Mouse (Mus musculus): Measurements from ENCODE around the gene Hist1h2be.
"Not testable (repeated sequence)": the region's sequence is repeated elsewhere in the genome, so short reads cannot be mapped to it uniquely, and the experiment has no call there.

Hist1h2be gene

DNA sequence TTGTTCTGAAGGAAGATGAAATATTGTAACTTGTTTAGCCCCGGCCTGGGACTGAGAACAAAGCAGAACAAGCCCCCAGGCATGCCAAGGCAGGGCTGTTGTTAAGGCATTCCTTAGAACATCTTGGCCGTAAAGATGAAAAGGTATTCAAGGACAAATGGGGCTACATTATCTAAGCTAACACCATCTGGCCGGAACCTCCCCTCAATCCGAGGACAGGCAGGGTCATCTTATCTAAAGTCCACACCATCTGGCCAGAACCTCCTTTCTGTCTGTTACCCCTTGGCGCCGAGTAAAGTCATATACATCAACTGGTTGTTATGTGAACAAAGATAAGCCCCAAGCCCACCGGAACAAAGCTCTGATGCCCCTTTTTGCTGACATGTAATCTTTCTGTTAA is 29.0 kb downstream of the Hist1h2be start:
- DNase-seq (ENCODE audit: low spot score in 2 of 2): not testable (repeated sequence)

DNA sequence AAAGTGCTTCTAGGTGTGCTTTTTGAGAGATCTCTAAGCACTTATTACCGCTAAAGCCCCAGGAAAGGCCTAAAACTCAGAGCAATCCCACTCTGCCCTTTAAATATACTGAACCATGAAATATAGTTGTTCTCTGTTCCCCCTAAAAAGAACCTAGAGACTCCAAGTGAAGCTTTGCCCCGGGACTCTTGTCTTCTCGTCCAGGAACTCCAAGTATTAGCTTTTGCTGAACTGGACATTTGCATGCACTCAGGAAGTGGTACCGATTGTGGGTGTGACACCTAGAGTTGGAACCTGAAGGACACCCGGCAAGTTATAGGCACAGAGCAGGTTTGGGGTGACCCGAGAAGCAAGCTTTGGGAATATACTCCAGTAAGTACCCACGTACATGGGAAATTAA is 29.7 kb downstream of the Hist1h2be start:
- DNase-seq (ENCODE audit: low spot score in 2 of 2): no peak

DNA sequence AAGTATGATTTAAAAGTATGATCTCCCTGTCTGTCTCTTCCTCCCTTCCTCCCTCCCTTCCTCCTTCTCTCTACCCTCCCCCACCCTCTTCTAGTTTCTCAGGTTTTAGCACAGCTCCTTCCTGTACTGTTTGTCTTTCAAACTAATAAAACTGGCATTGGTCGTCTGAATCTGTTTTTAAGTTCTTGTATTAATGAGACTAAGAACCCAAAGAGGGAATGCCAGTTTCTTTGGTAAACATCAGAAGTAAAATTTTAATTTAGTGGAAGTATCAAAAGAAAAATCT is 34.0 kb downstream of the Hist1h2be start:
- DNase-seq (ENCODE audit: low spot score in 2 of 2): no peak

- DNase-seq (ENCODE audit: low spot score in 2 of 2): no peak
These were observed 34.6 kb downstream of the Hist1h2be start for GRCm38 (mm10) chr13:23586099-23586939.

DNA sequence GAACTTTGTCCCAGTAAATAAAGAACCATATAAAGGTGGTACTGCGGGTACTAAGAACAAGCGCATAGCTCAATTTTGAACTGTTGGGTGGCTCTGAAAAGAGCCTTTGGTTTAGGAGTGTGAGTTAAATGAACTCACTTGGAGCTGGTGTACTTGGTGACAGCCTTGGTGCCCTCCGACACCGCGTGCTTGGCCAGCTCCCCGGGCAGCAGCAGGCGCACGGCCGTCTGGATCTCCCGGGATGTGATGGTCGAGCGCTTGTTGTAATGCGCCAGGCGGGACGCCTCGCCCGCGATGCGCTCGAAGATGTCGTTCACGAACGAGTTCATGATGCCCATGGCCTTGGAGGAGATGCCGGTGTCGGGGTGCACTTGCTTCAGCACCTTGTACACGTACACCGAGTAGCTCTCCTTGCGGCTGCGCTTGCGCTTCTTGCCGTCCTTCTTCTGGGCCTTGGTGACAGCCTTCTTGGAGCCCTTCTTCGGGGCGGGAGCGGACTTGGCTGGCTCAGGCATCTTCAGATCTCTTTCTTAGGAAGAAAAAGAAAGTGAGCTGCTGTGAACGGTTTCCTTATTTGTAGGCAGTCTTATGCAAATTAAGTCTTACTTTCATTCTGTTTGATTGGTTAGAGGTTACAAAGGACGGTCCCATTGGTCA is 35.4 kb downstream of the Hist1h2be start:
- DNase-seq (ENCODE audit: low spot score in 2 of 2): peak; percentile 62 to 74

- peak; percentile 48 to 76 for DNase-seq (ENCODE audit: low spot score in 2 of 2)
These were observed 35.9 kb downstream of the Hist1h2be start for GRCm38 (mm10) chr13:23585029-23585441.

DNA sequence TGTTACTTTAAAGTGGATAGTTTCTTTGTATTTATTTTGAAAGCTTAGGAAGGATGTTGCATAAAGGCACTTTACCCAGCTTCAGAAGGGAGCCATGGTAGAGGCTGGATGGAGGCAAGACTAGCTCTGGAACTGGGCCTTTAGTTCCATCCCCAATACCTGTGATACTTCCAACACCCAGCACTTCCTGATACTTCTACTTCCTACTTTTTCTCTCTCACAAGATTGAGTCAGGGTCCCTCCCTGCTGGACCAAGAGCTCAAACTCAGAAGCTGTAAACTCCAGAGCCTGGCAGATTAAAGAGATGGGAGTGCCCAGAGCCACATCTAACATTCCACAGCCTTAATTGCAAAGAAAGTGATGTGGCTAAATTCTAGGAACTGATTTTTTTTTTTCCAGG is 36.6 kb downstream of the Hist1h2be start:
- DNase-seq (ENCODE audit: low spot score in 2 of 2): no peak

DNA sequence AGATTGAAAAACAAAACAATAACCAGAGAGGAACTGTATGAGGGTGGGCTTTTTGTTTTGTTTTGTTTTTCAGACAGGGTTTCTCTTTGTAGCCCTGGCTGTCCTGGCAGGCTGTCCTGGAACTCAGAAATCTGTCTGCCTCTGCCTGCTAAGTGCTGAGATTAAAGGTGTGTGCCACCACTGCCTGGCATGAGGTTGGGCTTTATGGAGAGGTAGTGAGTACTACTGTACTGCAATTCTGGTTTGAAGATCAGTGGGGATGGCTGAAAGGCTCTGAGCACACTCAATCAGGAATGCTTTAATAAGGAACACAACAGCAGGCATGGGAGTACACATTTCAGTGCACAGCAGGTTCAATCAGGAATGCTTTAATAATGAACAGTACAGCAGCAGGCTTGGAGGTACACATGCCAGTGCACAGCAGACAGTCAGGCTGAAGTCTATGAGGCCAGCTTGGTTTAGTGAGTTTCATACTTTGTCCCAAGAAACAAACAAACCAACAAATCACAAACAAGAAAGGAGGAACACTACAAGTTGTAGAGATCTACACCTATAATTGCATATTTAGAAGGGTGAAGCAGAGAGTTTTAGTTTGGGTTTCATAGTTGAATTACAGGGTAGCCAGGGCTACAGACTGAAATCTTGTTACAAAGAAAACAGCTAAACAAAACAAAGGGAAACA is 37.4 kb downstream of the Hist1h2be start:
- no peak for DNase-seq (ENCODE audit: low spot score in 2 of 2)

DNA sequence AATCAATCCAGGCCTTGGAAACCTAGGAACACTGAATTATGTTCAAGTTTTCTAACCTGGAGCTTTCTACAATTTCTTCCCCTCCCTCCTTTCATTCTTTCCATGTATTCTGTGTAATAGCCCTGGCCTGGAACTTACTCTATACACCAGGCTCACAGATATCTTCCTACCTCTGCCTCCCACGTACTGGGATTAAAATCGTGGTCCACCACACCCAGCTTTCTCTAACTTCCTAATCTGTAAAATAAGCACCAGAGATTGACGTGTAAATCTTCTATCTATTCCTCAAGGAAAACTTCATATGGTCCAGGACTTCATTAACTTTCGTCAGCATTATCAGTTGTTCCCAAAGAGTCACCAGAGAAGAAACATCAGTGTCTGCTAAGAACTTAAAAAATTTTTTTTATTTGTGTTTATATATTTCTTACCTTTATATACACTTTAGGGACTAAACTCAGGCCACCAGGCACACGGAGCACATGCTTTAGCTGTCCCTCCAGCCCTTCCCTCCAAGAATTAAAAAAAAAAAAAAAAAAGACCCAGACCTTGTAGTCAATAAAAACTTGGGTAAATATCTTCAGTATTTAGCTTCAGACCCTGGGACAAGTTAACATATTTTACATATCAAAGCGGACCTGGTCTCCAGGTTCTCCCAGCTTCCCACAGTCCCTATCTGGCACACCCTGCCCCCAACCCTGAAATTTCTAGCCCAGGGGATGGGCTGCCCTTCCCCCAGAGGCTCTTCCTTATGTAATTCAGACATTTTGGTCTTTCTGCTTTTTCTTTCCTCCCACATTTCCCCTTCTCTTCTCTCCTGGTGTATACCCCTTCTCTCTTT is 38.5 kb downstream of the Hist1h2be start:
- no peak for DNase-seq (ENCODE audit: low spot score in 2 of 2)

GRCm38 (mm10) chr13:23581408-23582218 is 39.3 kb downstream of the Hist1h2be start, which contains the start of gene Hist1h4d:
Gene Hist1h4d, plus strand, starts transcription at chr13:23581598.
- peak; percentile 94 to 97 for DNase-seq (ENCODE audit: low spot score in 2 of 2)

GRCm38 (mm10) chr13:23577835-23578234 is 43.1 kb downstream of the Hist1h2be start:
- no peak for DNase-seq (ENCODE audit: low spot score in 2 of 2)

DNA sequence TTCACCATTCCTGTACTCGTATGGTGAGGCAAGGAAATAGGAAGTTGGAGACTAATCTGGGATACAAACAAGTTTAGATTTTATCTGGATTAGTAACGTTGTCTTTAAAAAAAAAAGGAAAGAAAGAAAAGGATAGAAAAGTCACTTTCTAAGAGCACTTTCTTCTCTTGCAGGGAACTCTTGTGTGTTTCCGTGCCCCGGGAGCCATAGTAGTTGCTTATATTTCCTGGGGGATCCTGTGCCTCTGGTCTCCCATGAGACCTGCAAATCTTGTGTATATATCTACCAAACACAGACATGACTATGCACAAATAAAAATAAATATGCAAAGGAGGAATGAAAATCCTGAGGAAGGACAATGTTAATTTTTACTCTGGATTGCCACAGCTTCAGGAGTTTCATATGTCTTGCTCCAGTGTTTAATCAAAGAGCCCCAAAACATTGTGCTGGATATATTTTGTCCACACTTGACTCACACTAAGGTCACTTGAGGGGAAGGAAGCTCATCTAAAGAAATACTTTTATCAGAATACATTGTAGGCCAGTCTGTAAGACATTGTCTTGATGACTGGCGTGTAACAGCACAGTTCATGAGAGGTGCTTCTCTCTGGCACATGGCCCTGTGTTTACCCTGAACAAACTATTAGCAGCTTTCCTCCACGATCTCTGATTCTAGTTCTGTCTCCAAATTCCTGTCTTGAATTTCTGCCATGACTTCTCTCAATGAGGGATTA is 43.9 kb downstream of the Hist1h2be start:
- DNase-seq (ENCODE audit: low spot score in 2 of 2): no peak

GRCm38 (mm10) chr13:23576351-23576881 is 44.5 kb downstream of the Hist1h2be start:
- DNase-seq (ENCODE audit: low spot score in 2 of 2): no peak

GRCm38 (mm10) chr13:23575864-23576313 is 45.0 kb downstream of the Hist1h2be start:
- not testable (repeated sequence) for DNase-seq (ENCODE audit: low spot score in 2 of 2)

DNA sequence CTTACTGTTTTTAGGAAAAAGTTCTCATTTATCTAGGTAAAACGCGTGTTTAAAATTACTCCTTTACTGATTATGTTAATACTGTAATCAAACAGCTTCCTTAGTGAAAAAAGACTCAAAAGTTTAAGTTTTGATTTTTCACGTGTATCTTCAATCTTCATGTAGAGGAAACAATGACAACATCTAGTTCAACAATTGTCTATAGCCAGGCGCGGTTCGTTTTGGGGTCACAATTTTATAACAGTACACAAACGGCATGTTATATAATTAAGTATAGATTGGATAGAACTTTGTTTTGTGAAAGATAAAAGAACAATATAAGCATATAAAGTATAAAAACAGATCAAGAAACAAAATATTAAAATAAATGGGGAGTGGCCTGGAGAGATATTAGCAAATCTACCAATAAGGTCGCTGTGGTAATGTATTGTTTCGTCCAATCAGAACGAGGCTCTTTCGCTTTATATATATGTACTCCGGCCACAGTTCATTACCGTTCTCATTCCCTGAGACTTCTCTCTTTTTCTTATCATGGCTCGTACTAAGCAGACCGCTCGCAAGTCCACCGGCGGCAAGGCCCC is 45.6 kb downstream of the Hist1h2be start, which contains the start of gene Hist1h3d:
TSS of gene Hist1h3d (plus strand) at position 493 of the 581 bp plus-strand sequence.
- DNase-seq (ENCODE audit: low spot score in 2 of 2): peak in 1 of 2 experiments; percentile 62

DNA sequence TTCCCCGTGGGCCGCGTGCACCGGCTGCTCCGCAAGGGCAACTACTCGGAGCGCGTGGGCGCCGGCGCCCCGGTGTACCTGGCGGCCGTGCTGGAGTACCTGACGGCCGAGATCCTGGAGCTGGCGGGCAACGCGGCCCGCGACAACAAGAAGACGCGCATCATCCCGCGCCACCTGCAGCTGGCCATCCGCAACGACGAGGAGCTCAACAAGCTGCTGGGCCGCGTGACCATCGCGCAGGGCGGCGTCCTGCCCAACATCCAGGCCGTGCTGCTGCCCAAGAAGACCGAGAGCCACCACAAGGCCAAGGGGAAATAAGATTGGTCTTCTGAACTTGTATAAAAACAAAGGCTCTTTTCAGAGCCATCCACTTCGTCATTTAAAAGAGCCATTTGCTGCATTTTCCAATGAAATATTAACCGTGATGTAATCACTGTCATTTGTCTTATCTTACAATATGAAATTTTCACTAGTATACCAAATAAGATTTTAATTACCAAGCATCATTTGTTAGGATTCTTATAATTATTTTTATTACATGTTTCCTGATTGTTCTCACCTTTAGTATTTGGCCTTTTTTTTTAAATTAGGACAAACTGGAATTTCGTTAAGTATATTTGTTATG is 46.3 kb downstream of the Hist1h2be start:
- DNase-seq (ENCODE audit: low spot score in 2 of 2): not testable (repeated sequence)

DNA sequence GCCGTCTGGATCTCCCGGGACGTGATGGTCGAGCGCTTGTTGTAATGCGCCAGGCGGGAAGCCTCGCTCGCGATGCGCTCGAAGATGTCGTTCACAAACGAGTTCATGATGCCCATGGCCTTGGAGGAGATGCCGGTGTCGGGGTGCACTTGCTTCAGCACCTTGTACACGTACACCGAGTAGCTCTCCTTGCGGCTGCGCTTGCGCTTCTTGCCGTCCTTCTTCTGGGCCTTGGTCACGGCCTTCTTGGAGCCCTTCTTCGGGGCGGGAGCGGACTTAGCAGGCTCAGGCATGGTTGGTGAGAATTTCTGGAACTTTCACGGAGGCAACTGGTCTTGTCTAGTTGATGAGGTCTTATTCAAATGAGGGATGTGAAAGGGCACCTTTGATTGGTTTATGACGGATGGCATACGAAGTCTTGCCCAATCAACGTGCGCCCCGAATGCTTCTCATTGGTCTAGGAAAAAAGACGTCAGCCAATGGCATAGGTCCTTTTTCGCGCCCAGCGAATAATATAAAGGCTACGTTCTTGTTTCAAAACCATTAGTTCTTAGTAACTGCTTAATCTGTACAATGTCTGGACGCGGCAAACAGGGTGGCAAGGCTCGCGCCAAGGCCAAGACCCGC is 46.9 kb downstream of the Hist1h2be start, which contains the start of the genes Hist1h2bf and Hist1h2ad:
TSS of gene Hist1h2bf (minus strand) at position 299 of the 627 bp plus-strand sequence.
TSS of gene Hist1h2ad (plus strand) at position 484 of the 627 bp plus-strand sequence.
- DNase-seq (ENCODE audit: low spot score in 2 of 2): peak; percentile 95 to 97

Measured in right cerebral cortex, postnatal 36 days (tissue).